Mouse (Mus musculus) cortical plate, adult 2 months (tissue): ENCODE results near the gene Cbwd1.

ENCODE experiments used
- CTCF ChIP-seq: fragments of 200-500 bp; IDR thresholded peaks from 2 replicates; pipeline ENCODE4 v1.5.1; 2011; ENCODE audit warnings: mild to moderate bottlenecking, control low read depth, low read length; ENCODE audit not compliant: insufficient read depth; ENCODE audit errors: extremely low read depth
- POLR2A ChIP-seq: fragments of 200-500 bp; IDR thresholded peaks from 2 replicates; pipeline ENCODE4 v1.6.1; 2011; ENCODE audit warnings: mild to moderate bottlenecking, low read length, control low read depth; ENCODE audit not compliant: insufficient read depth; ENCODE audit errors: extremely low read depth

DNA sequence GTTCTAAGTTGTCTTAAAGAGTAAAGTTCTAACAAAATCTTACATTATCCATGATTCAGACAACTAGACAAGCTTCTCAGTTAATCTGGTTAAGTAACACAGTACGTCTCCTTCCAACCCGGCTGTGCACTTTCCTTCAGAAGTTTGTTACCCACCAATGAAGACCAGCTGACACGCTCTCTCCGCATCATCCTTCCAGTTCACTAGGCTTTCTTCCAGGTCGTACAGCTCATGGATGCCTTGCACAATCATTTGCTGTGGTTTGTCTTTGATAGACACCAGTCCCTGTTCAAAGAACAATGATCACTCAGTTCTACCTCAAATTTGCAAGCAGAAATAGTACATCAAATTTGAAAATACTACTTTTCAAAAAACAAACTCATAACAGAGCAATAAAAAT, 40.5 kb downstream of the Cbwd1 start:
- TF ChIP-seq POLR2A (no peak), CTCF (no peak)
